Mouse (Mus musculus) ES-Bruce4 (cell line): ENCODE measurements around the gene Ccn5.

ENCODE experiments used
- CTCF ChIP-seq: IDR thresholded peaks from one replicate; pipeline ENCODE4 v1.8.1; 2011; ENCODE audit warnings: low read depth, low read length
- EP300 ChIP-seq: IDR thresholded peaks from 2 replicates; pipeline ENCODE4 v1.6.1; 2011; ENCODE audit warnings: low read depth, low read length; ENCODE audit not compliant: insufficient read depth

DNA sequence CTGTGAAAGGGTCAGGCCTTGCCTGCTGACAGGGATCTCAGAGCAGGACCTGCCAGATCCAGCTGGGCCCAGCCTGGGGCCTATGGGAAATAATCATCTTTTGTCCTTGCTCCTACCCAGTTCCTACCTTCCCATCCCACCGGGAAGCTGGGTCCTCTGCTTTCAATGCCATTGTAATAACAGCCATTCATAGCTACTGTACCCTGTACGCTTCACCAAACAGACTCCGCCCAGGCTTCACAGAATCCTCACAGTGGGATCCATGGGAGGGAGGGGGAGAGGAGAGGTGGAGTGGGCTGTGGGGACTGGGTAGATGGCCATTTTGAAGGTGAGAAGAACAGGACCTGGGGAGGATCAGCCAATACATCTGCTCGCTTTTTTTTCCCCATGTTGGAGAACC lies 41.8 kb upstream of the Ccn5 start:
- TF ChIP-seq EP300 (no peak), CTCF (no peak)
